Mouse (Mus musculus) kidney, embryonic 16.5 days (tissue): ENCODE results near the gene Pik3cd. TPM values are rescaled to one million over a fixed set of nuclear protein-coding genes. Genes with fewer than 3 reads are reported as not detected.

Source experiments
- ATAC-seq: fragments of 200-750 bp; cut with Nextera tagmentation; 2 replicates; pipeline ENCODE4 v1.8.0; 2017; ENCODE audit warnings: moderate TSS enrichment; ENCODE audit not compliant: low FRiP score, low TSS enrichment
- H3K27ac ChIP-seq: fragments of 300-500 bp; sonication (generic); 2 replicates; pipeline ENCODE4 v1.5.1; 2014; ENCODE audit warnings: low read length
- H3K27me3 ChIP-seq: fragments of 300-500 bp; sonication (generic); 2 replicates; pipeline ENCODE4 v1.6.1; 2014; ENCODE audit warnings: low read length, control low read depth, mixed read lengths; ENCODE audit not compliant: insufficient read depth
- H3K36me3 ChIP-seq: fragments of 300-500 bp; sonication (generic); 2 replicates; pipeline ENCODE4 v1.6.1; 2014; ENCODE audit warnings: low read length, control low read depth, mixed read lengths; ENCODE audit not compliant: insufficient read depth
- H3K4me1 ChIP-seq: fragments of 300-500 bp; sonication (generic); 2 replicates; pipeline ENCODE4 v1.6.1; 2014; ENCODE audit warnings: low read length, control low read depth, mixed read lengths; ENCODE audit not compliant: insufficient read depth
- H3K4me2 ChIP-seq: fragments of 300-500 bp; sonication (generic); replicated peaks from 2 replicates; pipeline ENCODE4 v1.6.1; 2014; ENCODE audit warnings: low read depth, low read length
- H3K4me3 ChIP-seq: fragments of 300-500 bp; sonication (generic); 2 replicates; pipeline ENCODE4 v1.5.1; 2014; ENCODE audit warnings: mild to moderate bottlenecking, low read length
- H3K9ac ChIP-seq: fragments of 300-500 bp; sonication (generic); replicated peaks from 2 replicates; pipeline ENCODE4 v1.6.1; 2014; ENCODE audit warnings: low read length
- H3K9me3 ChIP-seq: fragments of 300-500 bp; sonication (generic); 2 replicates; pipeline ENCODE4 v1.6.1; 2016; ENCODE audit warnings: low read length, control low read depth
- WGBS: fragments of 180-500 bp; shearing (Covaris S2); extraction: QIAGEN DNeasy Blood & Tissue Kit; methylation state at CpG from one replicate; pipeline ENCODE4 v1.1.7; 2014; 5-methylcytosine and 5-hydroxymethylcytosine counted together
- polyA plus RNA-seq: library from polyadenylated mRNA; unstranded; fragments of >200 nt; fragmentation: Nextera tagmentation; extraction: Ambion mirVana; gene quantifications from 2 replicates; pipeline ENCODE4 v1.2.1, GENCODE M21; 2015

Gene Pik3cd
- polyA plus RNA-seq, 1 experiment from 2014 or later, result 4.7 TPM

DNA sequence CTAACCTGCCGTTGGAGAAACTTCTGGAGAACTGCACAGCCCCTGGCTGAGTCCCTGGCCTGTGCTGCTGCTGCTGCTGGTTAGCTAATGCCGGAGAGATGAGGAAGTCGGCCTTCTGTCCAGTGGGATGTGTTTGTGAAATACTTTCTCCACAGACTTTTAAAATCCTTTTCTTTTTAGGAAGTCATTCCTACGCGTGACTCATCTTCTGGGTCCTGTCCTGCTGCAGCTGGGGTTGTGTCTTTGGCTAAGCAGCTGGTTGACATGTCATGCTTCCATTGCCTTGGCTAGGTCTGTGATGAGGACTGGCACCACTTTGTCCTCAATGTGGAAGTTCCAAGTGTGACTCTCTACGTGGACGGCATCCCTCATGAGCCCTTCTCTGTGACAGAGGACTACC, 64.4 kb downstream of the Pik3cd start:
- H3K4me2 ChIP-seq, result no peak overlapping the region
- no peaks in the 10 kb centered on the region for H3K9me3 ChIP-seq
- peaks cover 14% of the 10 kb centered on the region for H3K4me1 ChIP-seq
- WGBS, result 85% methylated on average over 7 of the region's 7 CpGs
- H3K27ac ChIP-seq, result no peak overlapping the region
- no peak for ATAC-seq
- no peak overlapping the region for H3K9ac ChIP-seq
- H3K4me3 ChIP-seq, result no peak overlapping the region
- peaks cover 21% of the 10 kb centered on the region for H3K36me3 ChIP-seq
- no peaks in the 10 kb centered on the region for H3K27me3 ChIP-seq

DNA sequence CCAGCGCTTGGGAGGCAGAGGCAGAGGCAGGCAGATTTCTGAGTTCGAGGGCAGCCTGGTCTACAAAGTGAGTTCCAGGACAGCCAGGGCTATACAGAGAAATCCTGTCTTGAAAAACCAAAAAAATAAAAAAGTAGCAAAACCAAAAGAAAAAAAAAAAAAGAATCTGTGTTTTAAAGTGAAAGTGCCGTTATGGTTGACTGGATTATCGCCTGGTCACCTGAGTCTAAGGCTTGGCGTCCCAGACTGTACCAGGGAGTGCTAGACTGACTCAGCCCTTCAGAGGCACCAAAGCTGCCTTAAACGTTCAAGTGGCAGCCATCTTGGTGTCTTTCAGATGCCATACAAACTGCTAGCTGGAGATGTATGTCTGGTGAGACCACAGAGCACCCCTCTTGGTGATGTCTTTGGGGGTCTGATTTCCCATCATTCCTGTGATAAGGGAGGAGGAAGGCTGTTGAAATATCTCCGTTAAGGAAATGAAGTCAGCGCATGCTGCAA, 66.4 kb downstream of the Pik3cd start:
- no peak for ATAC-seq
- Histone ChIP-seq H3K9ac (no peak overlapping the region), H3K4me3 (no peak overlapping the region), H3K36me3 (peaks cover 34% of the 10 kb centered on the region), H3K4me2 (no peak overlapping the region), H3K27ac (0 out of 2 replicates have a peak overlapping the region, but pooled peaks have one; percentile 35), H3K27me3 (no peaks in the 10 kb centered on the region), H3K9me3 (no peaks in the 10 kb centered on the region), H3K4me1 (peaks cover 5% of the 10 kb centered on the region; the same call in 1 of the 2 replicates)
- WGBS, result 82% methylated on average over 8 of the region's 8 CpGs

DNA sequence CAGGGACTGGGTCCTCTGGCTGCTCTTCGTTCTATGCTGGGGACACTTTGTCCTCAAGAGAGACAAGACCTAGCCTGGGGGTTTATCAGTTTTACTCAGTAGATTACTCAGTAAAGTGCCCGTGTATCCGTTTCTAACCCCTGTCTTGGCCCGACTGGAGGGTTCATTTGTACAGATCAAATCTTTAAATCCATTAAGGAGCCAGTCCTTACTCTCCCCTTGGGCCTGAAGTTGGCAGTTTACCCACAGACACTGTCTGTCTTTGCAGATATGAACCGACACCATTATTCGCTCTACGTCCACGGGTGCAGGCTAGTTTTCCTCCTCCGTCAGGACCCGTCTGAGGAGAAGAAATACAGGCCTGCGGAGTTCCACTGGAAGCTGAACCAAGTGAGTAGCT, 67.4 kb downstream of the Pik3cd start:
- no peak overlapping the region for H3K27ac ChIP-seq
- 91% methylated on average over 11 of the region's 11 CpGs for WGBS
- ATAC-seq, result no peak

DNA sequence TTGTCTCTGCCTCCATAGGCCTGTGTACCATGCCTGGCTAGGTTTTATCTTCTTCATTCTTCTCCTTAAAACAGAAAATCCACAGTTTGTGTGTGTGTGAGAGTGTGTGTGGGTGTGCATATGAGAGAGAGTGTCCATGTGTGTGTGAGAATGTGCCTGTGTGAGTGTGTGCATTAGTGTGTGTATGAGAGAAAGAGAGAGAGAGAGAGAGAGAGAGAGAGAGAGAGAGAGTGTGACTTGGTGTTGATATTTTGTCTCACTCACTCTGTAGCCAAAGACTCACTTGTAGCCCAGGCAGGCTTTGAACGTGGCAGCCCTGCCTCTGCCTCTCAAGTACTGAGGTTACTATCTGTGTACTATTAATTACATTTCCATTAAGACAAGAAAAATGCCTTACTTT, 68.2 kb downstream of the Pik3cd start:
- H3K36me3 ChIP-seq, result peaks cover 37% of the 10 kb centered on the region
- no peak for ATAC-seq
- H3K4me2 ChIP-seq, result no peak overlapping the region
- WGBS, result 88% methylated on average over 1 of the region's 1 CpGs
- H3K4me3 ChIP-seq, result no peak overlapping the region
- H3K4me1 ChIP-seq, result no peaks in the 10 kb centered on the region
- no peaks in the 10 kb centered on the region for H3K27me3 ChIP-seq
- no peak overlapping the region for H3K9ac ChIP-seq
- H3K9me3 ChIP-seq, result no peaks in the 10 kb centered on the region
- no peak overlapping the region for H3K27ac ChIP-seq

More for the DNA sequence above, 67.4 kb downstream of the Pik3cd start:
- no peaks in the 10 kb centered on the region for H3K9me3 ChIP-seq
- H3K36me3 ChIP-seq, result peaks cover 37% of the 10 kb centered on the region
- H3K27me3 ChIP-seq, result no peaks in the 10 kb centered on the region
- no peaks in the 10 kb centered on the region for H3K4me1 ChIP-seq
- no peak overlapping the region for H3K4me2 ChIP-seq
- no peak overlapping the region for H3K9ac ChIP-seq
- no peak overlapping the region for H3K4me3 ChIP-seq

DNA sequence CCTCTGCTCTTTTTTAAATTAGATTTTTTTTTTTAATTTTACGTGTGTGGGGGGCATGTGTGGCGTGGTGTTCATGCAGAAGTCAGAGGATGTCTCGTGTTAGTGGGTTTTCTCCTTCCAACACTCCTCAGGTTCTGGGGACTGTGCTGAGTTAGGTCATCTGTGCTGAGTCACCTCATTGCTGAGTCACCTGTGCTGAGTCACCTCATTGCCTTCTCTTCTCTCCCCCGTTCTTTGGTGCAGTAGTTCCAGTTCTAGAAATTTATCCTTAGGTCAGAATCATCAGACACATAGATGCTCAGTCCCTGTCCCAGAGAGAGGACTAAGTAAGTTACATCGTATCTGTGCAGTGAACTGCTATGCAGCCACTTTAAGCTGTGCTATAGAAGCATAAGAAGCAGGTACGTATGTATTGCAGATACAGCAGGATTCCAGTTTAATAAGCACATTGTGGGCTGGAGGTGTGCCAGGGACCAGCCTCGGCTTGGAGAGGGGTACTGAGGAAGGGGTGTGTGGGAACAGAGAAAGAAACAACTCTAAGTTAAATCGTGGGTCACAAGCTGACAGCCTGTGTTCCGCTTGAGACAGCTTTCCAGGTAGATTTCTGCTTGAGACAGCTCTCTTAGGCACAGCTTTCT, 69.6 kb downstream of the Pik3cd start:
- no peaks in the 10 kb centered on the region for H3K27me3 ChIP-seq
- H3K9me3 ChIP-seq, result no peaks in the 10 kb centered on the region
- WGBS, result 84% methylated on average over 9 of the region's 9 CpGs
- no peak for ATAC-seq
- H3K36me3 ChIP-seq, result peaks cover 37% of the 10 kb centered on the region
- no peak overlapping the region for H3K4me3 ChIP-seq
- no peaks in the 10 kb centered on the region for H3K4me1 ChIP-seq
- H3K4me2 ChIP-seq, result no peak overlapping the region
- no peak overlapping the region for H3K27ac ChIP-seq
- no peak overlapping the region for H3K9ac ChIP-seq

DNA sequence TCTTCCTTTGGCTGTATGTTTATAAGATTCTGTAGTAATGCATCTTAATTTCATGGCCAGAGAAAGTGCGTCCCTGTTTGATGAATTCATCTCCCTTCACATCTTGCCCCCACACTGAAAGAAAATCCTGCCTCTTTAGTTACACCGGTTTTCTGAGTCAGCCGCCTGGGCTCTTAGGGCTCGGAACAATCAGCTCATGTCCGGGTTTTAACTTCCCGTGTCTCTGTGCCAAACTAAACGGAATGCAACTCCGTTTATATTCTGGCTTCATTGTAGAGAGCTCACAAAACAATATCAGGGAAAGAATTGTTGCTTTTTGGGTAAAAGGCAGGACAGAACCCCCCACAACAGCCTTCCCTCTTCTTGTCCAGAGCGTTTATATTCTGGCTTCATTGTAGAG, 73.6 kb downstream of the Pik3cd start:
- H3K4me3 ChIP-seq, result no peak overlapping the region
- no peak overlapping the region for H3K9ac ChIP-seq
- WGBS, result 48% methylated on average over 9 of the region's 9 CpGs
- no peaks in the 10 kb centered on the region for H3K9me3 ChIP-seq
- no peaks in the 10 kb centered on the region for H3K27me3 ChIP-seq
- H3K4me1 ChIP-seq, result no peaks in the 10 kb centered on the region
- H3K36me3 ChIP-seq, result peaks cover 27% of the 10 kb centered on the region; the same call in 1 of the 2 replicates
- ATAC-seq, result no peak
- H3K27ac ChIP-seq, result no peak overlapping the region
- no peak overlapping the region for H3K4me2 ChIP-seq

DNA sequence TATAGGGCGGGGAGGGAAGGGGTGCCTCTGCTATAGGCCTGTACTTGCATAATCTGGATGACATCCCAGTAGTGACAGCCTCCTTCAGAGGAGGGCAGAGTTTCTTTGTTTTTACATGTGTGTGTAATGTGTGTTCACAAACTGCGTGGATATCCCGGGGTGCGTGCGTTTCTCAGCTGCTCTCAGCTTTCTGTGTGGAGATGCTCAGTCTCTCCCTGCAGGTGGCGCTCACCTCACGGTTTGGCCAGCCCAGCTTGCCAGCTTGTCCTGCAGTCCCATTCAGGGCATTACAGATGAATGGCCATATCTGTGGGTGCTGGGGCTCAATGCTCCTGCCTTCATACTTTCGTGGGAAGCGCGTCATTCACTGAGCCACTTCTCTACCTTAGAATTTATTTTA, 74.0 kb downstream of the Pik3cd start:
- no peaks in the 10 kb centered on the region for H3K9me3 ChIP-seq
- no peak overlapping the region for H3K4me2 ChIP-seq
- 0 out of 2 replicates have a peak, but pooled peaks have one; percentile 15 for ATAC-seq
- no peaks in the 10 kb centered on the region for H3K27me3 ChIP-seq
- H3K27ac ChIP-seq, result no peak overlapping the region
- 78% methylated on average over 10 of the region's 10 CpGs for WGBS
- no peaks in the 10 kb centered on the region for H3K4me1 ChIP-seq
- peaks cover 22% of the 10 kb centered on the region; the same call in 1 of the 2 replicates for H3K36me3 ChIP-seq
- H3K9ac ChIP-seq, result no peak overlapping the region
- H3K4me3 ChIP-seq, result no peak overlapping the region

DNA sequence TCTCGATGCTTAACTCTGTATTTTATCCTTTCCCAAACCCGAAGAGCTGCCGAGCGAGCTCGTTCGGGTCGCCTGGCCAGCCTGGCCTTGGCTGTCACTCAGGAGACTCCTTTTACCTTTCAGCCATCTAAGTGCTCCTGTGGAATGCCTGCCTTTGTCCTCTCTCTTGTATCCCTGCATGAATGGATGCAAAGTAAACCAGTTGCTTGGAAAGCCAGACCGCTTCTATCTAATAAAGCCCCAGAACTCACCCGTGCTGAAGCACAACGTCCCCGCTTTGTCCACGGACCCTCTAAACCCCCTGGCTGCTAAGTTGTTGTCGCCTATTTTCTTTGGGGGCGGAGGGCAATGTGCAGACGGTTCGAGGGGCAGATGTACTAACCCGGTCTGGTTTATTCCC, 75.6 kb downstream of the Pik3cd start:
- H3K4me3 ChIP-seq, result no peak overlapping the region
- ATAC-seq, result no peak
- no peak overlapping the region for H3K27ac ChIP-seq
- H3K36me3 ChIP-seq, result peaks cover 9% of the 10 kb centered on the region; the same call in 1 of the 2 replicates
- no peak overlapping the region for H3K4me2 ChIP-seq
- 88% methylated on average over 17 of the region's 17 CpGs for WGBS
- no peaks in the 10 kb centered on the region for H3K27me3 ChIP-seq
- no peak overlapping the region for H3K9ac ChIP-seq
- no peaks in the 10 kb centered on the region for H3K4me1 ChIP-seq
- no peaks in the 10 kb centered on the region for H3K9me3 ChIP-seq

DNA sequence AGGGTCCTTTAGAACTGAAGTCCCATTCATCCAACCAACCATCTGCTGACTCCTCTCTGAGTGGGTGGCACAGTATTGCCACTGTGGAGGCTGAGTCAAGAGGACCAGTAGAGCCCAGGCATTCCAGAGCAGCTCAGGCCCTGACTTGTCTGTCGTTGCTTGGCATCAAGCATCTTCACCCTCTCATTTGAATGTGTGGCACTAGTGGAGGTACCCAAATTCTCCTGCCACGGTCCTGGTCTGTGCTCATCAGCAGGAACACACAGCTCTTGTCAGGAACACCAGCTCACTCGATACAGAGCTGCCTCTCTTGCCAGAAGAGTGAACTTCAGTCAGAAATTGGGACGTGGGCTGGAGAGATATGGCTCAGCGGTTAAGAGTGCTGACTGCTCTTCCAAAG, 78.7 kb downstream of the Pik3cd start:
- H3K4me2 ChIP-seq, result no peak overlapping the region
- no peak overlapping the region for H3K9ac ChIP-seq
- no peak overlapping the region for H3K4me3 ChIP-seq
- ATAC-seq, result no peak
- no peaks in the 10 kb centered on the region for H3K27me3 ChIP-seq
- WGBS, result 88% methylated on average over 5 of the region's 5 CpGs
- H3K9me3 ChIP-seq, result no peaks in the 10 kb centered on the region
- H3K36me3 ChIP-seq, result no peaks in the 10 kb centered on the region
- H3K4me1 ChIP-seq, result no peaks in the 10 kb centered on the region
- no peak overlapping the region for H3K27ac ChIP-seq

DNA sequence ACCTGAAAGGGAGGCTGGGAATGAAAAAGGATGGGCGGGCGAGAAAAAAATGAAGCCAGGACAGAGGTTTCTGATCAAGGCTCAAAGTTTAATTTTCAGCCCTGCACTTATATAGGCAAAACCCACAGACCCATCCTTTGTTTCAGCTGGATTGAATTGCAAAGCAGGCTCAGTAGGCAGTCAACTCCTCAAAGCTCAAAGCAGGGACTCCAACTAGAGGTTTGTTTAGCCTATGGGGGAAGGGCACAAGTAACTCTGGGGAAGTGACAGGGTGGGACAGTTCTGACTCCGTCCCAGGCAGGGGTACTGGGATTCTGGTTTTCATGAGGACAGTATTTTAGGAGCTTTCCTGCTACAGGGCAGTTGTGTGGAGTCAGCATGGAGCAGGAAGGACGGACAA, 81.1 kb downstream of the Pik3cd start:
- 73% methylated on average over 4 of the region's 4 CpGs for WGBS
- no peaks in the 10 kb centered on the region for H3K4me1 ChIP-seq
- H3K36me3 ChIP-seq, result no peaks in the 10 kb centered on the region
- H3K27ac ChIP-seq, result no peak overlapping the region
- H3K27me3 ChIP-seq, result no peaks in the 10 kb centered on the region
- no peak overlapping the region for H3K4me2 ChIP-seq
- no peak overlapping the region for H3K4me3 ChIP-seq
- no peaks in the 10 kb centered on the region for H3K9me3 ChIP-seq
- no peak for ATAC-seq
- H3K9ac ChIP-seq, result no peak overlapping the region
